Mouse (Mus musculus) heart, embryonic 13.5 days (tissue): ENCODE measurements at regions not wholly inside any gene's neighbourhood (a gene's known extent, or its start where the extent isn't known, plus 50 kb on each side); places are given as distances from the start of the nearest gene placed in this dataset.

ENCODE experiments used
- ATAC-seq: fragments of 200-750 bp; cut with Nextera tagmentation; 2 replicates; pipeline ENCODE4 v1.8.0; 2017; ENCODE audit warnings: moderate TSS enrichment; ENCODE audit not compliant: insufficient number of reproducible peaks, low FRiP score, low TSS enrichment; ENCODE audit errors: extremely low read depth
- H3K27ac ChIP-seq: fragments of 300-500 bp; sonication (generic); replicated peaks from 2 replicates; pipeline ENCODE4 v1.5.1; 2015; ENCODE audit warnings: moderate library complexity, mild to moderate bottlenecking, inconsistent platforms
- H3K27me3 ChIP-seq: fragments of 300-500 bp; sonication (generic); replicated peaks from 2 replicates; pipeline ENCODE4 v1.6.1; 2015; ENCODE audit warnings: mild to moderate bottlenecking, inconsistent platforms
- H3K36me3 ChIP-seq: fragments of 300-500 bp; sonication (generic); 2 replicates; pipeline ENCODE4 v1.6.1; 2015; ENCODE audit warnings: mild to moderate bottlenecking, inconsistent platforms
- H3K4me1 ChIP-seq: fragments of 300-500 bp; sonication (generic); 2 replicates; pipeline ENCODE4 v1.6.1; 2015; ENCODE audit warnings: inconsistent platforms
- H3K4me2 ChIP-seq: fragments of 300-500 bp; sonication (generic); 2 replicates; pipeline ENCODE4 v1.6.1; 2015; ENCODE audit warnings: inconsistent platforms, mild to moderate bottlenecking, moderate library complexity
- H3K4me3 ChIP-seq: fragments of 300-500 bp; sonication (generic); 2 replicates; pipeline ENCODE4 v1.5.1; 2015; ENCODE audit warnings: moderate library complexity, mild to moderate bottlenecking, inconsistent platforms
- H3K9ac ChIP-seq: fragments of 300-500 bp; sonication (generic); 2 replicates; pipeline ENCODE4 v1.6.1; 2015; ENCODE audit warnings: inconsistent platforms, mild to moderate bottlenecking, moderate library complexity
- H3K9me3 ChIP-seq: fragments of 300-500 bp; sonication (generic); 2 replicates; pipeline ENCODE4 v1.6.1; 2016; ENCODE audit warnings: inconsistent platforms
- WGBS: fragments of 180-500 bp; shearing (Covaris S2); methylation state at CpG from one replicate; pipeline ENCODE4 v1.1.7; 2015; ENCODE audit warnings: mixed read lengths; 5-methylcytosine and 5-hydroxymethylcytosine counted together

- Histone ChIP-seq H3K4me2 (peak overlapping the region; percentile 1; the same call in 1 of the 2 replicates), H3K27me3 (no peaks in the 10 kb centered on the region), H3K36me3 (no peaks in the 10 kb centered on the region), H3K9me3 (no peaks in the 10 kb centered on the region), H3K9ac (peak overlapping the region; percentile 24; the same call in 1 of the 2 replicates), H3K27ac (peak overlapping the region; percentile 92), H3K4me1 (peaks cover 51% of the 10 kb centered on the region), H3K4me3 (no peak overlapping the region)
- peak; percentile 28; the same call in 1 of the 2 replicates for ATAC-seq
- 26% methylated on average over 5 of the region's 5 CpGs for WGBS
These were observed 53.2 kb upstream of the Ddah1 start for GRCm38 (mm10) chr3:145705317-145705716.

DNA sequence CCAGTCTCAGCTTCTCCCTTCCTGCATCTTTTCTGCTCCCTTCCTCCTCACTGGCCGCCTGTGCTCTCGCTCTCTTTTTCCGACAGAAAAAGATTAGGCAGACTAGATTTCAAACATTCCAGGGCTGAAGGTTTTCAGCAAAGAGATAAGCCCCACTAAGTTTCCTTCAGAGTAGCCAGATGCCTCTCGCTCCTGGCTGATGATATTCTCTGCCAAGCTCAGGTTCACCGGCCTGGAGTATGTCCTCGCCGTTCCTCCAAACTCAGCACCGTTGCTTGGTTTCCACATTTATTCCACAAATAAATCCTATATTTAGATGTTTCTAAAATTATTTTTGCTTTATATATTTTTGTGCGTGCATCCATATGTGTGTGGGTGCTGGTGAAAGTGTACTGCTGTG, 54.3 kb upstream of the Ccn1 start:
- 11% methylated on average over 9 of the region's 9 CpGs for WGBS
- ATAC-seq: no peak
- peaks cover 51% of the 10 kb centered on the region for H3K4me1 ChIP-seq

GRCm38 (mm10) chr3:145703411-145703924, 53.7 kb upstream of the Ccn1 start:
- no peaks in the 10 kb centered on the region for H3K27me3 ChIP-seq
- 9% methylated on average over 11 of the region's 11 CpGs for WGBS
- H3K36me3 ChIP-seq: no peaks in the 10 kb centered on the region
- peak overlapping the region; percentile 73 for H3K9ac ChIP-seq
- H3K4me1 ChIP-seq: peaks cover 51% of the 10 kb centered on the region
- ATAC-seq: no peak
- peak overlapping the region; percentile 59 for H3K4me2 ChIP-seq
- H3K27ac ChIP-seq: peak overlapping the region; percentile 92
- no peaks in the 10 kb centered on the region for H3K9me3 ChIP-seq
- H3K4me3 ChIP-seq: no peak overlapping the region

More for the DNA sequence above, 54.3 kb upstream of the Ccn1 start:
- Histone ChIP-seq H3K4me2 (peak overlapping the region; percentile 59), H3K9me3 (no peaks in the 10 kb centered on the region), H3K36me3 (no peaks in the 10 kb centered on the region), H3K9ac (peak overlapping the region; percentile 73; the same call in 1 of the 2 replicates), H3K4me3 (no peak overlapping the region), H3K27ac (peak overlapping the region; percentile 92), H3K27me3 (no peaks in the 10 kb centered on the region)

DNA sequence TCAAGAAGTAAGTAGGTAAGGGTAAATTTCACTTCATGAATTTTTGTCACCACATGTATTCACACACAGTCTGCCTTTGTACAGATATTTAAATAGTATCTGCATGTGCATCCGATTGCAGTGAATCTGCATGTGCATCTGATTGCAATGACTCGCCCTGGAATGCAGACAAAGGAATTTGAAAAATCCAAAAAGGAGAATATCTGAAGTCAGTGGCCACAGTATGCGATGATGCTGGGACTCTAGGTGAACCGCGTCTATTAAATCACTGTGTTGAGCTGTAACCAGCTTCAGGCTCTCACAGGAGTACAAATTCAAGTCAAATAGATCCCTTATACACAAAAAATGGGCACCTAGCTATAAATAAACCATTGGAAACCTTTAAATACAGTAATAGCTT, 53.0 kb upstream of the Ccn1 start:
- H3K27me3 ChIP-seq: no peaks in the 10 kb centered on the region
- H3K9ac ChIP-seq: no peak overlapping the region
- H3K4me3 ChIP-seq: no peak overlapping the region
- WGBS: 47% methylated on average over 5 of the region's 5 CpGs
- H3K36me3 ChIP-seq: no peaks in the 10 kb centered on the region
- H3K4me2 ChIP-seq: no peak overlapping the region
- H3K9me3 ChIP-seq: no peaks in the 10 kb centered on the region
- H3K4me1 ChIP-seq: peaks cover 47% of the 10 kb centered on the region
- peak overlapping the region; percentile 92 for H3K27ac ChIP-seq
- ATAC-seq: no peak

DNA sequence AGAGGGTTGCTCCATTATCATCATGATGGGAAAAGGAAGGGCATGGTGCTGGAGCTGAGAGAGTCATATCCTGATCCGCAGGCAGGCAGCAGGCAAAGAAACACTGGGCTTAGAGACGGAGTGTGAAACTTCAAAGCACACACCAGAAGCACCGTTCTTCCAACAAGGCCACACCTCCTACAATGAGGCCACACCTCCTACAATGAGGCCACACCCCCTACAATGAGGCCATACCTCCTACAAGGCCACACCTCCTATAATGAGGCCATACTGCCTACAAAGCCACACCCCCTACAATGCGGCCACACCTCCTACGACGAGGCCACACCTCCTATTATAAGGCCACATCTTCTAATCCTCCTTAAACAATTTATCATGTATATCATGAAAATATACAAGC, 52.2 kb upstream of the Ccn1 start:
- WGBS: 73% methylated on average over 6 of the region's 6 CpGs
- Histone ChIP-seq H3K9ac (no peak overlapping the region), H3K9me3 (no peaks in the 10 kb centered on the region), H3K36me3 (no peaks in the 10 kb centered on the region), H3K27ac (no peak overlapping the region), H3K4me1 (peaks cover 46% of the 10 kb centered on the region), H3K4me3 (no peak overlapping the region), H3K4me2 (no peak overlapping the region), H3K27me3 (no peaks in the 10 kb centered on the region)
- no peak for ATAC-seq
